Mouse (Mus musculus): ENCODE measurements at regions not wholly inside any gene's neighbourhood (a gene's known extent, or its start where the extent isn't known, plus 50 kb on each side); places are given as distances from the start of the nearest gene placed in this dataset.
A peak's percentile ranks its signal among the peaks of the same experiment; 100 is the strongest.

- no peak for DNase-seq
These were observed 89.1 kb upstream of the Chl1 start for GRCm38 (mm10) chr6:103421013-103421933.

- DNase-seq, result peak; percentile 3
These were observed 79.3 kb upstream of the Chl1 start for GRCm38 (mm10) chr6:103430933-103431594.

- DNase-seq, result no peak
These were observed 78.8 kb upstream of the Chl1 start for GRCm38 (mm10) chr6:103431595-103431957.

Measured in right cerebral cortex, adult 18-20 months (tissue).